Comparison of ENCODE assay signal across 7 mouse cellular contexts in genomic region chr6:116337466-116337834, GRCm38 (mm10). TPM values are rescaled to one million over a fixed set of nuclear protein-coding genes. Genes with fewer than 3 reads are reported as not detected.
DNase-seq lines count a peak whose midpoint lies in the region; ATAC-seq and TF ChIP-seq lines count a peak whose summit lies in the region.

No protein-coding gene starts in this region.

- WGBS in lung, embryonic 14.5 days, result 3% methylated on average over 7 of the region's 7 CpGs
- WGBS in embryonic facial prominence, embryonic 15.5 days, result 2% methylated on average over 7 of the region's 7 CpGs
- WGBS in limb, embryonic 10.5 days, result under 1% methylated on average over 7 of the region's 7 CpGs
- under 1% methylated on average over 7 of the region's 7 CpGs for WGBS in olfactory bulb, adult 2 months

- TF ChIP-seq CTCF in lung, embryonic 14.5 days (IDR thresholded peaks at IDR 0.05; ENCODE audit: low read depth), result no peak
- TF ChIP-seq CTCF in olfactory bulb, adult 2 months (IDR thresholded peaks at IDR 0.05; ENCODE audit: insufficient read depth, low read depth, low read length), result no peak

- H3K4me1 ChIP-seq in lung, embryonic 14.5 days (ENCODE audit: insufficient read depth), result no peaks in the 10 kb centered on the region
- no peaks in the 10 kb centered on the region; the same call in 1 of the 2 replicates for H3K4me1 ChIP-seq in embryonic facial prominence, embryonic 15.5 days
- H3K4me1 ChIP-seq in limb, embryonic 10.5 days, result 0 out of 2 replicates have a peak, but pooled peaks cover 5% of the 10 kb centered on the region
- peaks cover 2% of the 10 kb centered on the region; the same call in 1 of the 2 replicates for H3K4me1 ChIP-seq in olfactory bulb, adult 2 months (ENCODE audit: control insufficient read depth, insufficient read depth, low read length)

- ATAC-seq in lung, embryonic 14.5 days (ENCODE audit: insufficient read depth), result no peak; the same call in 1 of the 2 replicates
- no peak for ATAC-seq in embryonic facial prominence, embryonic 15.5 days (ENCODE audit: insufficient number of reproducible peaks, low FRiP score, low TSS enrichment, low read depth)

- no peaks in the 10 kb centered on the region for H3K9me3 ChIP-seq in lung, embryonic 14.5 days (ENCODE audit: low read depth, low read length)
- H3K9me3 ChIP-seq in embryonic facial prominence, embryonic 15.5 days (replicated peaks), result no peaks in the 10 kb centered on the region
- no peaks in the 10 kb centered on the region for H3K9me3 ChIP-seq in limb, embryonic 10.5 days (replicated peaks)

- intact Hi-C loops in left cerebral cortex, postnatal 36 days (cut with DNase I), result loop anchor here (5.0 kb wide), 1 partner anchor 75 kb away; the partner anchor contains the start of gene Zfand4

- peak overlapping the region; percentile 75 for H3K9ac ChIP-seq in lung, embryonic 14.5 days
- H3K9ac ChIP-seq in embryonic facial prominence, embryonic 15.5 days, result peak overlapping the region; percentile 69

- no peaks in the 10 kb centered on the region for H3K36me3 ChIP-seq in lung, embryonic 14.5 days (ENCODE audit: insufficient read depth)
- H3K36me3 ChIP-seq in embryonic facial prominence, embryonic 15.5 days, result 0 out of 2 replicates have a peak, but pooled peaks cover 4% of the 10 kb centered on the region
- H3K36me3 ChIP-seq in limb, embryonic 10.5 days, result peaks cover 7% of the 10 kb centered on the region; the same call in 1 of the 2 replicates

- TF ChIP-seq POLR2A in olfactory bulb, adult 2 months (IDR thresholded peaks at IDR 0.05; ENCODE audit: insufficient read depth, low read depth, low read length), result no peak

- no peak overlapping the region for H3K27ac ChIP-seq in lung, embryonic 14.5 days (ENCODE audit: low read depth)
- no peak overlapping the region; the same call in 1 of the 2 replicates for H3K27ac ChIP-seq in embryonic facial prominence, embryonic 15.5 days (replicated peaks)
- H3K27ac ChIP-seq in limb, embryonic 10.5 days, result peak overlapping the region; percentile 94
- H3K27ac ChIP-seq in olfactory bulb, adult 2 months (ENCODE audit: insufficient read depth, low read depth, low read length), result peak overlapping the region; percentile 47

- H3K4me3 ChIP-seq in lung, embryonic 14.5 days (ENCODE audit: low read depth, low read length), result peak overlapping the region; percentile 95
- peak overlapping the region; percentile 98 for H3K4me3 ChIP-seq in embryonic facial prominence, embryonic 15.5 days (replicated peaks)
- peak overlapping the region; percentile 97 for H3K4me3 ChIP-seq in limb, embryonic 10.5 days
- peak overlapping the region; percentile 93 for H3K4me3 ChIP-seq in olfactory bulb, adult 2 months (ENCODE audit: insufficient read depth, low read depth, low read length)

- DNase-seq in lung, embryonic 14.5 days, result no peak
- no peak for DNase-seq in lung, postnatal 14 days
- DNase-seq in limb, embryonic 10.5 days (ENCODE audit: low spot score), result no peak
- no peak for DNase-seq in right cerebral cortex, postnatal 10 days (ENCODE audit: low spot score in 2 of 2)
- no peak for DNase-seq in left cerebral cortex, postnatal 36 days (ENCODE audit: low spot score in 2 of 2)

- no peaks in the 10 kb centered on the region for H3K27me3 ChIP-seq in lung, embryonic 14.5 days (ENCODE audit: insufficient read depth, low read length)
- no peaks in the 10 kb centered on the region for H3K27me3 ChIP-seq in embryonic facial prominence, embryonic 15.5 days
- H3K27me3 ChIP-seq in limb, embryonic 10.5 days (ENCODE audit: low read depth, poor library complexity, severe bottlenecking), result peaks cover 3% of the 10 kb centered on the region; the same call in 1 of the 2 replicates

- peak overlapping the region; percentile 61 for H3K4me2 ChIP-seq in lung, embryonic 14.5 days
- peak overlapping the region; percentile 77 for H3K4me2 ChIP-seq in embryonic facial prominence, embryonic 15.5 days (replicated peaks)

RNA-seq across cellular contexts. Expression of gene March8, which starts 0.4 kb away (rescaled TPM):
- 29.0 and 30.8 TPM in 2 replicates for polyA plus RNA-seq in lung, embryonic 14.5 days (2014; fragmentation: Nextera tagmentation; extraction: Ambion mirVana)
- 30.1 and 30.5 TPM in 2 replicates for polyA plus RNA-seq in embryonic facial prominence, embryonic 15.5 days (2015; fragmentation: Nextera tagmentation; extraction: Ambion mirVana)
- 19.6 and 21.5 TPM in 2 replicates for polyA plus RNA-seq in limb, embryonic 10.5 days (2016; fragmentation: Nextera tagmentation; extraction: Ambion mirVana)
- polyA plus RNA-seq in olfactory bulb, adult 2 months (2012; ENCODE audit: insufficient read depth, insufficient read length, low replicate concordance, missing spikeins), result not detected in 2 replicates
- 10 to 100 TPM; 48.4 to 50.1 TPM for total RNA-seq in left cerebral cortex, postnatal 36 days (2021)

Comparison
In these comparisons a context has a peak if more than half of its experiments do, and no peak if none do; other contexts are left out.
1. H3K27ac ChIP-seq: peak in limb, embryonic 10.5 days (single experiment) and olfactory bulb, adult 2 months (single experiment); none in lung, embryonic 14.5 days (single experiment) and embryonic facial prominence, embryonic 15.5 days (single experiment).
2. Peak in every context shown above with its lines, with median percentiles within 50 percentile points of each other: H3K4me3 ChIP-seq.